In the genomic region with DNA sequence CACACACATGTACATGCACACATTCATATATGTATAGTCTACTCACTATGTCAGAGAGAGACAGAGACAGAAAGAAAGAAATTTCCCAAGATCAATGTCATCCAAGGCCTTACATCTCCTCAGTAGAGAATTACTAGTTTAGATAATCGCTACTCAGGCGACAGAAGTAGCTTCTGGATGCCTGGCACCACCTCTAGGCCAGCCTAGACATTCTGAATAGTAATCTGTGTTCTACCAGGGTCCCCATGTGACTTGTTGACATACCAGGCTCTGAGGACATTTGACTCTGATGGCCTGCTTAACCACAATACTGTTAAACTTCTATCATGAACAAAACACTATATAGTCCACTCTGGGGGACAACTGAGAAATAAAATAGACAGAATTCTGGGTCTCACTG, we compare ENCODE assay signal across 25 mouse cellular contexts. TPM values are rescaled to one million over a fixed set of nuclear protein-coding genes. Genes with fewer than 3 reads are reported as not detected.
A peak's percentile ranks its signal among the peaks of the same experiment; 100 is the strongest.
DNase-seq lines count a peak whose midpoint lies in the region; ATAC-seq and TF ChIP-seq lines count a peak whose summit lies in the region.
"Had no signal": no experiment of that assay in that cellular context is flagged by ENCODE, and none has a peak within 500 bp of the region (broad histone marks: within the 10 kb centered on the region; RNA-seq: fewer than 3 reads in every experiment).

No protein-coding gene starts in this region.

- ATAC-seq in intestine, embryonic 16.5 days, result no peak
- no peak for ATAC-seq in intestine, postnatal 0 days
- peak; percentile 57 for ATAC-seq in erythroid progenitor cell, adult 5-6 weeks (replicated peaks; ENCODE audit: low FRiP score, poor library complexity, severe bottlenecking)
- ATAC-seq in liver, embryonic 15.5 days (ENCODE audit: insufficient read depth), result peak; percentile 11; the same call in 1 of the 2 replicates
- ATAC-seq in stomach, embryonic 15.5 days (ENCODE audit: insufficient read depth, low FRiP score, low read depth), result no peak
- no peak for ATAC-seq in midbrain, embryonic 16.5 days
- ATAC-seq: activated CD4-positive, CD25-positive, alpha-beta regulatory T cell, adult 4 months; forebrain, embryonic 15.5 days; lung, postnatal 0 days had no signal

- H3K36me3 ChIP-seq in intestine, embryonic 16.5 days (ENCODE audit: control insufficient read depth, insufficient read depth, low read length), result no peaks in the 10 kb centered on the region
- H3K36me3 ChIP-seq in intestine, postnatal 0 days (ENCODE audit: control insufficient read depth, insufficient read depth), result no peaks in the 10 kb centered on the region
- no peaks in the 10 kb centered on the region for H3K36me3 ChIP-seq in liver, embryonic 15.5 days (replicated peaks)
- H3K36me3 ChIP-seq in stomach, embryonic 15.5 days, result no peaks in the 10 kb centered on the region
- H3K36me3 ChIP-seq in midbrain, embryonic 16.5 days (ENCODE audit: control insufficient read depth, insufficient read depth, low read length), result no peaks in the 10 kb centered on the region
- H3K36me3 ChIP-seq: forebrain, embryonic 15.5 days; G1E; hindbrain, embryonic 13.5 days; limb, embryonic 13.5 days; neural tube, embryonic 12.5 days had no signal

- WGBS in intestine, embryonic 16.5 days, result 76% methylated on average over 2 of the region's 2 CpGs
- WGBS in intestine, postnatal 0 days, result 87% methylated on average over 2 of the region's 2 CpGs
- 35% methylated on average over 2 of the region's 2 CpGs for WGBS in liver, embryonic 15.5 days (ENCODE audit: insufficient replicate concordance)
- 76% methylated on average over 2 of the region's 2 CpGs for WGBS in stomach, embryonic 15.5 days
- WGBS in midbrain, embryonic 16.5 days, result 92% methylated on average over 2 of the region's 2 CpGs

- no peak for TF ChIP-seq CTCF in intestine, postnatal 0 days (IDR thresholded peaks at IDR 0.05; ENCODE audit: low read depth)

- no peak for DNase-seq in spleen, postnatal 14 days (ENCODE audit: low spot score in 2 of 2)
- no peak for DNase-seq in frontal cortex, postnatal 10 days (ENCODE audit: low spot score in 2 of 2)
- DNase-seq: adrenal gland, postnatal 25 days; cerebellum, adult 8-10 months; gastrocnemius, postnatal 36 days; heart, postnatal 14 days; kidney, postnatal 36 days; right cerebral cortex, adult 18-20 months; thymus, adult 18-20 months; thymus, postnatal 4 days had no signal

- no peak overlapping the region for H3K4me2 ChIP-seq in intestine, embryonic 16.5 days (ENCODE audit: low read depth, low read length)
- no peak overlapping the region for H3K4me2 ChIP-seq in intestine, postnatal 0 days (replicated peaks; ENCODE audit: low read depth)
- H3K4me2 ChIP-seq in liver, embryonic 15.5 days, result peak overlapping the region; percentile 70
- no peak overlapping the region for H3K4me2 ChIP-seq in stomach, embryonic 15.5 days
- no peak overlapping the region for H3K4me2 ChIP-seq in midbrain, embryonic 16.5 days (ENCODE audit: low read length)
- H3K4me2 ChIP-seq: forebrain, embryonic 15.5 days; heart, embryonic 11.5 days; hindbrain, embryonic 13.5 days; limb, embryonic 13.5 days; neural tube, embryonic 12.5 days had no signal

- H3K4me3 ChIP-seq in intestine, embryonic 16.5 days (ENCODE audit: low read length), result no peak overlapping the region
- no peak overlapping the region for H3K4me3 ChIP-seq in intestine, postnatal 0 days (ENCODE audit: low read depth, low read length)
- peak overlapping the region; percentile 0; the same call in 1 of the 2 replicates for H3K4me3 ChIP-seq in liver, embryonic 15.5 days (replicated peaks)
- H3K4me3 ChIP-seq in stomach, embryonic 15.5 days (replicated peaks), result no peak overlapping the region
- H3K4me3 ChIP-seq in midbrain, embryonic 16.5 days (ENCODE audit: low read depth, low read length), result no peak overlapping the region
- H3K4me3 ChIP-seq: forebrain, embryonic 15.5 days; hindbrain, embryonic 13.5 days; limb, embryonic 13.5 days; megakaryocyte, embryonic 14.5 days; neural tube, embryonic 12.5 days had no signal

- no peaks in the 10 kb centered on the region for H3K27me3 ChIP-seq in intestine, embryonic 16.5 days (replicated peaks; ENCODE audit: control insufficient read depth, insufficient read depth, low read length)
- no peaks in the 10 kb centered on the region for H3K27me3 ChIP-seq in intestine, postnatal 0 days (replicated peaks; ENCODE audit: control insufficient read depth, insufficient read depth, low read length)
- no peaks in the 10 kb centered on the region for H3K27me3 ChIP-seq in liver, embryonic 15.5 days
- no peaks in the 10 kb centered on the region for H3K27me3 ChIP-seq in stomach, embryonic 15.5 days (replicated peaks)
- H3K27me3 ChIP-seq in midbrain, embryonic 16.5 days (ENCODE audit: control insufficient read depth, insufficient read depth, low read depth, low read length), result no peaks in the 10 kb centered on the region
- H3K27me3 ChIP-seq: forebrain, embryonic 15.5 days; hindbrain, embryonic 13.5 days; neural tube, embryonic 12.5 days had no signal

- H3K27ac ChIP-seq in intestine, embryonic 16.5 days (ENCODE audit: low read length), result 0 out of 2 replicates have a peak overlapping the region, but pooled peaks have one; percentile 6
- no peak overlapping the region for H3K27ac ChIP-seq in intestine, postnatal 0 days (ENCODE audit: low read depth, low read length)
- peak overlapping the region; percentile 99 for H3K27ac ChIP-seq in liver, embryonic 15.5 days (replicated peaks)
- peak overlapping the region; percentile 5; the same call in 1 of the 2 replicates for H3K27ac ChIP-seq in stomach, embryonic 15.5 days
- H3K27ac ChIP-seq in midbrain, embryonic 16.5 days (ENCODE audit: low read length), result no peak overlapping the region
- H3K27ac ChIP-seq: forebrain, embryonic 15.5 days; hindbrain, embryonic 13.5 days; limb, embryonic 13.5 days; neural tube, embryonic 12.5 days had no signal

- H3K9ac ChIP-seq in intestine, embryonic 16.5 days (ENCODE audit: low read depth, low read length), result no peak overlapping the region
- no peak overlapping the region for H3K9ac ChIP-seq in intestine, postnatal 0 days (ENCODE audit: low read depth, low read length)
- no peak overlapping the region for H3K9ac ChIP-seq in liver, embryonic 15.5 days
- H3K9ac ChIP-seq in stomach, embryonic 15.5 days, result no peak overlapping the region
- H3K9ac ChIP-seq in midbrain, embryonic 16.5 days (ENCODE audit: low read depth, low read length), result no peak overlapping the region
- H3K9ac ChIP-seq: forebrain, embryonic 15.5 days; hindbrain, embryonic 13.5 days; limb, embryonic 13.5 days; neural tube, embryonic 12.5 days had no signal

- H3K9me3 ChIP-seq in intestine, embryonic 16.5 days (ENCODE audit: control insufficient read depth, low read length), result no peaks in the 10 kb centered on the region
- no peaks in the 10 kb centered on the region for H3K9me3 ChIP-seq in intestine, postnatal 0 days (ENCODE audit: control insufficient read depth)
- H3K9me3 ChIP-seq in liver, embryonic 15.5 days (replicated peaks), result no peaks in the 10 kb centered on the region
- H3K9me3 ChIP-seq in stomach, embryonic 15.5 days, result no peaks in the 10 kb centered on the region
- H3K9me3 ChIP-seq in midbrain, embryonic 16.5 days (replicated peaks; ENCODE audit: control insufficient read depth, low read length, poor library complexity, severe bottlenecking), result no peaks in the 10 kb centered on the region
- H3K9me3 ChIP-seq: forebrain, embryonic 15.5 days; G1E; hindbrain, embryonic 13.5 days; limb, embryonic 13.5 days; neural tube, embryonic 12.5 days had no signal

- H3K4me1 ChIP-seq in intestine, embryonic 16.5 days (ENCODE audit: control insufficient read depth, insufficient read depth, low read length), result peaks cover 8% of the 10 kb centered on the region; the same call in 1 of the 2 replicates
- H3K4me1 ChIP-seq in intestine, postnatal 0 days (replicated peaks; ENCODE audit: control insufficient read depth, insufficient read depth, low read length), result no peaks in the 10 kb centered on the region
- H3K4me1 ChIP-seq in liver, embryonic 15.5 days (replicated peaks), result peaks cover 67% of the 10 kb centered on the region
- peaks cover 9% of the 10 kb centered on the region for H3K4me1 ChIP-seq in stomach, embryonic 15.5 days
- H3K4me1 ChIP-seq in midbrain, embryonic 16.5 days (ENCODE audit: control insufficient read depth, insufficient read depth, low read length), result peaks cover 9% of the 10 kb centered on the region; the same call in 1 of the 2 replicates

RNA-seq across cellular contexts. Expression of a gene that starts 17.2 kb away (rescaled TPM):
- polyA plus RNA-seq in intestine, embryonic 16.5 days (2015; fragmentation: Nextera tagmentation; extraction: Ambion mirVana), result 4.0 and 5.2 TPM in 2 replicates
- polyA plus RNA-seq in intestine, postnatal 0 days (2015; fragmentation: Nextera tagmentation; extraction: Ambion mirVana), result 2.3 and 4.3 TPM in 2 replicates
- 6.8 TPM in 1 of 2 replicates, not detected in the other for total RNA-seq in erythroid progenitor cell, adult 5-6 weeks (2015; ENCODE audit: low replicate concordance)
- total RNA-seq in erythroid progenitor cell, adult 5-6 weeks (2017; ENCODE audit: low replicate concordance), result 0.45 and 3.2 TPM in 2 replicates
- 2.4 and 5.0 TPM in 2 replicates for polyA plus RNA-seq in liver, embryonic 15.5 days (2015; fragmentation: Nextera tagmentation; extraction: Ambion mirVana)
- 6.5 and 32.9 TPM in 2 replicates for polyA plus RNA-seq in stomach, embryonic 15.5 days (2015; fragmentation: Nextera tagmentation; extraction: Ambion mirVana)
- polyA plus RNA-seq in midbrain, embryonic 16.5 days (2015; fragmentation: Nextera tagmentation; extraction: Ambion mirVana), result 3.6 and 4.0 TPM in 2 replicates

Comparison
In these comparisons a context has a peak if more than half of its experiments do, and no peak if none do; other contexts are left out.
1. H3K27ac ChIP-seq: peak in intestine, embryonic 16.5 days (single experiment), liver, embryonic 15.5 days (single experiment) and stomach, embryonic 15.5 days (single experiment); none in intestine, postnatal 0 days (single experiment) and midbrain, embryonic 16.5 days (single experiment).
2. ATAC-seq: peak in erythroid progenitor cell, adult 5-6 weeks (single experiment) and liver, embryonic 15.5 days (single experiment); none in intestine, embryonic 16.5 days (single experiment), intestine, postnatal 0 days (single experiment), stomach, embryonic 15.5 days (single experiment) and midbrain, embryonic 16.5 days (single experiment).